Mouse (Mus musculus): ENCODE data around the gene Wif1. TPM values are rescaled to one million over a fixed set of nuclear protein-coding genes. Genes with fewer than 3 reads are reported as not detected.

The Wif1 gene
- polyA plus RNA-seq, 1 experiment from 2014 or later = 119 TPM

Other genes starting within 250 kb of the Wif1 start
- 12.2 and 14.8 TPM in 2 replicates for gene Msrb3, start 134.9 kb upstream of the Wif1 start, polyA plus RNA-seq (2015; fragmentation: Nextera tagmentation; extraction: Ambion mirVana)
- 3.7 and 4.3 TPM in 2 replicates for gene Lemd3, start 54.6 kb upstream of the Wif1 start, polyA plus RNA-seq (2015; fragmentation: Nextera tagmentation; extraction: Ambion mirVana)

Data from limb, embryonic 13.5 days (tissue).